Mouse (Mus musculus) embryo, embryonic 9.5 days (tissue): Measurements from ENCODE around the gene Eng.
A peak's percentile ranks its signal among the peaks of the same experiment; 100 is the strongest.

Source experiments
- DNase-seq: peaks from one replicate; pipeline ENCODE4 v3.0.0-alpha.2; 2017; ENCODE audit errors: extremely low spot score

Eng gene

GRCm38 (mm10) chr2:32646379-32647056, at the start of gene Eng:
Gene Eng (plus strand): TSS chr2:32646595.
- no peak for DNase-seq

DNA sequence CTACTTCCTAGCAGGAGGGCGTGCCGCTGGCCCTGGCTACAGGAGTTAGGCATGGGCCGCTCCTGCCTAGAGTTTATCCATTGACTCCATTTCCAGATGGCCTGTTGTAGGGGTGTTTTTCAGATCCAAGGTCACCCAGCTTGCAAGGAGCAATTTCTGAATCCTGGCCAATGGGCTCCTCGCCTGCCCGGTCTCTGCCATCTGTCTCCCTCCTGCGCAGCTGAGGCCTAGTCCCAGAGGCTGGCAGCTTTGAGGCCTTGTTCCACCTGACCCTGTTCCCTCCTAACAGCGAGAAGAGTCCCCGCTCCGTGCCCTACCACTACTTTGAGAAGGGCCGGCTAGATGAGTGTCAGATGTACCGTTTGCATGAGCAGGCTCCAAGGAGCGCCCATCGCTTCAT, 49.7 kb upstream of the Eng start:
- DNase-seq: no peak

DNA sequence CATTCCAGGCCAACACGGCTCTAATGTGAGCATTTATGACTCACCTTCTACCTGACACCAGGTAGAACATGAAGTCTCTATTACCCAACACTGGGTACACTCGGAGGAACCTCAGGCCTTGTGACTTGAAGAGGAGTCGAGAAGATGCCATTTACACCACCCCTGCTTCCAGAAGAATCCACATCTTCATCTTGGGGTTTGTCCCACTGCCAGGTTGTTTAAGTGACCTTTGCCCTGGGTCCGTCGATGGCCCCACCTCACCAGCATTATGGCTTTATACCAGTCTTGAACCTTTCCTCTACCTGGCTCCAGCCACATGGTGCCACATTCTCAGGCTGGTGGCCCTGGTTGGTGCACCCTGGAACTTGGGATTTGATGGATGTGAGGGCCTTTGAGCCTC, 49.1 kb upstream of the Eng start:
- no peak for DNase-seq

DNA sequence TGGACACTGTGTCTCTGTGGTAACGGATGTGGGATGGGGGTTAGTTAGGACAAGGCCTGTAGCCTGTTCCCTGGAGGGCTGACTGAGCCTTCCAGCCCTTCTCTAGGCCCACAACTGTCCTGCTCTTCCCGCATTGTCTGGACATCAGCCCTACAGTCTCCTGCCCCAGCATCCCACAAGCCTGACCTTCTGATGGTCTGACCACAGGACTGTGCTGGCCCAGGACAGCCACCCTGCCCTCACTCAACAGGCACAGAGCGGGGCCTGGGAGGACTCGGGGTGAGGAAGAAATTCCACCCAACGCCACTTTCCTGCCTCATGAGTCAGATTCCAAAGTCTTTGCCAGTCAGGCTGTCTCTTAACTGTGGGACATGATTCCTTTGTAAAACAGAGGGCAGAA, 48.7 kb upstream of the Eng start:
- no peak for DNase-seq

GRCm38 (mm10) chr2:32598506-32598905, 47.9 kb upstream of the Eng start:
- no peak for DNase-seq

- no peak for DNase-seq
Observed at GRCm38 (mm10) chr2:32599409-32599808, 47.0 kb upstream of the Eng start, which contains the start of gene St6galnac6. Gene St6galnac6 (plus strand): TSS chr2:32599709.

DNA sequence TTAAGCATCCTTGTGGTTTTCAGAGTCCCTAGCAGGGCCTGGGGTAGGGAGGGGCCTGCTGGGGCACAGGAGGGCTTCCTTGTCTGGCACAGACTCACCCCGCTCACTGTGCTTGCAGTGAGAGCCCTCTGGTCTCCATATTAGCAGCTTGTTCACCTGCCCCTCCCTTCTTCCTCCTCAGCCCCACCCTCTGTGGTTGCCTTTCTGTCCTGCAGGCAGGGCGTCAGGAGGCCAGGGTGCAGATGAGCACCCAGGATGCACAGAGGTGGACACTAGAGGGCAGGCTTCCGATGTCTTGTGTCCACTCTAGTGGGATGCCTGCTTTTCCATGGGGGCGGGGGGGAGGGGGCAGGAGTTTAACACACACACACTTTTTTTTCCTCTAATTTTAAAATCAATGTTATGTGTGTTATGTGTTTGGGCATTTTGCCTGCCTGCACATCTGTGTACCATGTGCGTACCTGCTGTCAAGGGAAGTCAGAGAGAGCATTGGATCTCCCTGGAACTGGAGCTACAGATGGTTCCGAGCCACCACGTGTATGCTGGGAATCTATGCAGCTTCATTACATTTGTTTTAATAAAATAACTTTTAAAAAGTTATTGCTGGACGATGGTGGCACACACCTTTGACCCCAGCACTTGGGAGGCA, 44.9 kb upstream of the Eng start:
- no peak for DNase-seq

DNA sequence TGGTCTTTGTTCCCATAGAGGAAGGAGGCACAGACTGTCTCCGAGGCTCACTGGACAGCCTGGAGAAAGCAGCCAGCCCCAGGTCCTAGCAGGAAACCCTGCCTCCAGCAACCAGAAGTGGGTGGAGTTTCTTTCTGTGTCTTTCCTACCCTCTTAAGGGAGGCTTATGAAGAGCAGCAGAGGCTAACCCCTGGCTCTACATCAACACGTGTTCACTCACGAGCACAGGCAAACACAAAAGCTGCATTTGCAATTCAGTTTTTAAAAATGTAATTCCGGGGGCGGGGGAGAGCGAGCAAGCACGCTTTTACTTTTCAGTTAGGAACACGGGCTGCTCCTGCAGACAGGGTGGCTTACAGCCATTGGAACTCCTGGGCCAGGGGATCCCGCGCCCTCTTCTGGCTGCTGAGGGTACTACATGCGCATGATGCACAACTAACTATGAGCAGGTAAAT, 43.8 kb upstream of the Eng start:
- peak; percentile 93 for DNase-seq

- no peak for DNase-seq
Observed at GRCm38 (mm10) chr2:32604631-32605030, 41.8 kb upstream of the Eng start.

DNA sequence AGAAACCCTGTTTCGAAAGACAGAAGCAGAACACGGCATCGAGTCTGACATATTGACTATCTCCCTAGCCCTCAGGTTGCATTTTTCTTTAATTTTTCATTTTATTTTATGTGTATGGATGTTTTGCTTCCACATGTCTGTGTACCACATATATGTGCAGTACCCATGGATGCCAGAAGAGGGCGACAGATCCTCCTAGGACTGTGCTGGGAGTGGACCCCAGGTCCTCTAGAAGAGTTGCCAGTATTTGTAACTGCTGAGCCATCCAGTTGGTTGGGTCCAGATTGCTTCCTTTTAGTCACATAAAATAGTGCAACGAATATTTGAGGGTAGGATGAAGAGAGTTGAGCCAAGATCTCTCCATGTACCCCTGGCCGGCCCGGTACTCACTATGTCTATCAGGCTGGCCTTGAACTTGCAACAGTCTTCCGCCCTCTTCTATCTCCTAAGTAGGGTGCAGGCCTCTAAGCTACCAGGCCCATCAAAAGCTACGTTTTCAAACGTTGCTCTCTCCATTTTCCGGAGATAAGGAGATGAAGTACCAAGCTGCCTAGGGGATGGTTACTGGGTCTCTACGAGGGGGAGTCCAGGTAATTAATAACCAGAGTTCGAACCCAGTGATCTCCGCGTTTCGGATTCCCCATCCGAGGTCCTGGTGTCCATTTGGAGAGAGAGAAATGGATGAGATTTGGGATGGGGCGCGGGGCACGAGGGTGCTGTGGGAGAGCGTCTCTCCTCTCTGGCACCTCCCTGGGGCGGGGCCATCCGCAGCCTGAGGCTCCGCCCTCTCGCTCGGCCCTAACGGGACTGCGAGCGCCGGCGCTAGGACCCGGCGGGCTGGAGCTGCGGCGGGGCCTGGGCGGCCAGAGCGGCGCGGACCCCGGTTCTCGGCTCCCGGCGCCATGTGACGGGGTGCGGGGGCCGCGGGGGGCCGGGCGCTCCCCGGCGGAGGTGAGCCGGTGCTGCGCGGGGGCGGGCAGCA, 39.9 kb upstream of the Eng start:
- peak; percentile 81 for DNase-seq

- DNase-seq: peak; percentile 67
Observed at GRCm38 (mm10) chr2:32607262-32607947, 39.0 kb upstream of the Eng start.

DNA sequence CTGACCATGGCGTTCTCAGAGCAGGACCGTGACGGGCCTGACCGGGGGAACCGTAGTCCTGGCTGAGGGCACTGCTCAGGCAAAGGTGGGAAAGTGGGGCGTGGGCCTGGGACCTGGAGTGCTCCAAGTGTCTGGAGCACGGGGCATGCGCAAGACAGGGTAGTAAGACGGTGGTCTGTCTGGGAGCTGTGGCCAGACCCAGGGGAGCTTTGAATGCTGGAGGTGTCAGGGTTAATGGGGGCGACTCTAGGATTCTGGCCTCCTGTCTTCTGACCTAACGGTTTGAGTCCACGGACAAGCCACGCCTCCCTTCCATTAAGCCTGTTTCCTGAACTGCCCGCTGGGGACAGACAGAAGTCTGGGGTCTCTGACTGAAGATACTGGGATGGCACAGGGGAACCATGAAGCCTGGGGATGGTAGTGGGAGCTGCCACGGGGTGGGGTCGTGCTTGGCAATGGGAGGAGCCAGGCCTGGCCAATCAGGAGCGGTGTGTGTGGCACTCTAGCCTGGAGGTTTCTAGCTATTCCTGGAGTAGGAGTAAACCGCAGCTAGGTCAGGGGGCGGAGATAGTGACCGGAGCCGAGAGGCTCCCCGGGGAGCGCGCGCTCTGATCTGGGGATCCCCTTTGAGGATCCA, 38.1 kb upstream of the Eng start:
- DNase-seq: peak; percentile 79

DNA sequence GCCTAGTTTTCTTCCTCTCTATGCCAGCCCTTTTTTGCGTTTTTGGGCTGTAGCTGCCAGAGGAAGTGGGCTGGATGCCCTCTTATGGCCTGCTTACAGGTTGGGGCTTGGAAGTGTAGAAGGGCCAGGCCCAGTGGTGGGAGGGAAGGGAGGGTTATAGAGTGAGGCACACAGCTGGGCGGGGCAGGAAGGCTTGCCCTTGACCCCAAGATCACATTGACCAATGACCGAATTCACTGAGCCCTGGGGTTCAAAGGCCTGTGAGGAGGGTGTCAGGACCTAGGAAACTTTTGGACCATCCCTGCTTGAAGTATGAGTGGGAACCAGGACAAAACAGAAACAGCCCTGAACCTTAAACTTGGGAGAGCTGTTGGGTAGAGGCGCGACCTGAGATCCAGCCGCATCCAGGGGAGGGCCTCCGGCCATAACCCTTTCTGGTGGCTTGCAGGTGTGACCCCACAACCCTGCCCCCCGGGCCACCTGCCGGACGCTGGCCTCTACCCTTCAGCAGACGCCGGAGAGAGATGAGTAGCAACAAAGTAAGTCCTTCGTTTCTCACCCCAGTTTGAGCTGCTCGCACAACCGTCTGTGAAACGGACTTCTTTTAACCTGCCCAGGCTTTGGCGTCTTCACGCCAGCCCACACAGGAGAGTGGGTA, 37.5 kb upstream of the Eng start:
- no peak for DNase-seq

DNA sequence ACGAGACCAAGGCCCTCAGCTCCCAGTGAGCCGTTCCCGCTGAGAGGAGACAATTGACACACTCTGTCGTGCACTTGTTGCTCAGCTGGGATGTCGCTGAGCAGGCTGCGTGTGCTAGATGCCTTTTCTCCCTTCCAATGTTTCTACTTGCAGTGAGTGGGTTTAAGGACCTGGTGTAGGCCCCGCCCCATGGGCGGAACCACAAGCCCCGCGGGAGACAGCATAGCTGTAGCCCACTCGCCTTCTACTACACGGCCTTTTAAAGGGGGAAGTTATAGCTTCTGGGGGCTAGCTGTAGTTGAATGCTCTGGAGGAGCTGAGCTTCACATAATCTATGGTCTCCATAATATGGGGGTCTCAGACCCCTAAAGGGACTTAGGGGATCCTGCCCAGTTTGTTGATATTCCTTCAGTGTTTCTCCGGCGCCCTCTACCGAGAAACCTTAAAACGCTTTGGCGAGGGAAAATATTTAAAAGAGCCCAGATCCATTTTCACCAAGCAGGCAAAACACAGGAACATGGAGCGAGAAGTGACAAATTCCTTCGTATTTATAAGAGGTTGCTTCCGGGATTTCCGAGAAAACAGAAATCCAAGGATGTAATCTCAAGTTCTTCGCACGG, 35.7 kb upstream of the Eng start:
- DNase-seq: peak; percentile 65

- no peak for DNase-seq
Observed at GRCm38 (mm10) chr2:32612274-32612673, 34.1 kb upstream of the Eng start.

DNA sequence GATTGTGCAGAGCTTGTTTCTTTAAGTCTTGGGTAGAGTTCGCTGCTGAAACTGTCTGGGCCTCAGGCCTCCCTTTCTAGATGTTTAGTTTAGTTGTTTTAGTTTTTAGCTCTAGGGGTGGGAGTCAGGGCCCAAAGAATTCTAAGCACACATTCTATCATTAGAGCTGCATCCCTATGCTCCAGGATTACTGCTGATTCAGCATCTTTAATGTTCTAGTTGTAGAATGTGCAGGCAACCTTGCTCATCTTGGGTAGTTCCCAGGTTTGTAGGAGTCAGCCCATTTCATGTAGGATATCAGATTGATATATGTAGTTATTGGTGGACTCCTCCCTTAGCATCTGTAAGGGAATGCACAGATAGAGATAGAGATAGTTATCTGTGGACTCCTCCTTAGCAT, 29.3 kb upstream of the Eng start:
- no peak for DNase-seq

GRCm38 (mm10) chr2:32617601-32618000, 28.8 kb upstream of the Eng start:
- no peak for DNase-seq

DNA sequence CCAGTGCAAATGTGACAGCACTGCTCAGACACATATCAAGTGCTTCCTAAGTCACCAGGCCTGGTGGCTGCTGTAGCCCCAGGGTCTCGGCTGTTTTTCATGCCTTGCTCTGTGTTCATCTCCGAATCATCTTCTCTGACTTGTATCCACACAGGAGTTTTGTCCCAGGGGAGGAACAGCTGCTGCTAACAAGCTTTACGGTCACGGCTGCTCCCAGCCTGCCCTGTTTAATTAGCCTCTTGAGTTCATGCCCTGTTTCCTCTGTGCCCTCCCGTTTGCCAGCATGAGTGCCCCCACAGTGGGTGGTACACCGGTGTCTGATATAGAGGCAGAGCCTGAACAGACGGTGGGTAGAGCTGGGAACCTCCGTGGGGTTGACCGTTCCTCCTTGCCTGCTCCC, 28.3 kb upstream of the Eng start:
- no peak for DNase-seq

DNA sequence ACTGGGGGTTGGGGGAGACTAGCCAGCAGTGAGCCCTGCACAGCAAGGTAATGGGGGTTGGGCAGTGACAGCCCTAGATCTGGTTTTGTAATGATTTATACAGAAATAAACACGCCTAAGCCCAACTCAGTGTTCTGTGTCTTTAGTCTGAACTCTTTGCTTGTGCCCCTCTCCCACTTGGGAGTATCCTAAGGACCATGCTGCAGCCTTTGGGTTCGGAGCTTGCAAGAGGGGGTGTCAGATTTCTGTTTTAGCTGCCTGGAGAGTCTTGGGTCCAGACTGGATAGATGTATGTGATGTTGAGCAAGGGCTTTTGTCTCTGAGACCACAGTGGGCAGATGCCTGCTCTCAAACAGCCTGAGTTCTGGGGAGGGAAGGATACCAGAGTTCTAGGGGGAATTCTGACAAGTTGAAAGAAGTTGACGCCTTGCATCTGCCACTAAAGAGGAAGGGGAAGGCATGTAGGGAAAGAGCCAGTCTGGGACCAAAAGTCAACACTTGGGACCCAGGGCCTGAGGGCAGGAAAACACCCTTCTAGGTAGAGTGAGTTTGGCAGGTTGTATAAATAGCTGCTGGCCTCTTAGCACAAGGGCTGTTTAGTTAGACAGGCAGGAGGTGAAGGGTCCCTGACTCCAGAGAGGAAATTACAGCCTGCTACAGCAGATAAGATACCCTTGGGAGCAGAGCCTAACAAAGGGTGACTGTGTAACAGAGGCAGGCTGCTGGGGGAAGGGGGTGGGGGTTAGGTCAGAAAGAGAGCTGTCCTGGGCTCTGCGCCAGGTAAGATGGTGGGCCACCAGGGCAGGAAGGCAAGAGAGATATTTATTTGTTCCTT, 25.5 kb upstream of the Eng start:
- DNase-seq: peak; percentile 65
